In genomic region chr8:13548235-13548634, GRCm38 (mm10) we compare ENCODE assay signal across 9 mouse cellular contexts. TPM values are rescaled to one million over a fixed set of nuclear protein-coding genes. Genes with fewer than 3 reads are reported as not detected.
A peak's percentile ranks its signal among the peaks of the same experiment; 100 is the strongest.
DNase-seq lines count a peak whose midpoint lies in the region; ATAC-seq lines count a peak whose summit lies in the region.
"Had no signal": no experiment of that assay in that cellular context is flagged by ENCODE, and none has a peak within 500 bp of the region (broad histone marks: within the 10 kb centered on the region; RNA-seq: fewer than 3 reads in every experiment).

No protein-coding gene starts in this region.

- no peak overlapping the region for H3K4me3 ChIP-seq in heart, embryonic 11.5 days (ENCODE audit: low read depth, low read length)
- H3K4me3 ChIP-seq in embryonic facial prominence, embryonic 15.5 days (replicated peaks) = no peak overlapping the region
- H3K4me3 ChIP-seq: megakaryocyte, embryonic 14.5 days had no signal

- H3K4me1 ChIP-seq in heart, embryonic 11.5 days (ENCODE audit: control insufficient read depth, insufficient read depth, low read length) = no peaks in the 10 kb centered on the region; the same call in 1 of the 2 replicates
- peaks cover 16% of the 10 kb centered on the region; the same call in 1 of the 2 replicates for H3K4me1 ChIP-seq in embryonic facial prominence, embryonic 15.5 days

- no peaks in the 10 kb centered on the region for H3K9me3 ChIP-seq in heart, embryonic 11.5 days (replicated peaks; ENCODE audit: control insufficient read depth, low read length)
- no peaks in the 10 kb centered on the region for H3K9me3 ChIP-seq in embryonic facial prominence, embryonic 15.5 days (replicated peaks)

- peak; percentile 96 for DNase-seq in heart, adult 11 months
- DNase-seq in thymus, postnatal 14 days = peak; percentile 18
- no peak for DNase-seq in thymus, postnatal 0 days (ENCODE audit: low spot score)
- DNase-seq in kidney, postnatal 25 days = peak; percentile 62 to 75
- DNase-seq in thymus, postnatal 25 days = peak; percentile 18
- no peak for DNase-seq in neural tube, embryonic 10.5 days (ENCODE audit: extremely low spot score, low spot score)

- no peak overlapping the region for H3K27ac ChIP-seq in heart, embryonic 11.5 days (ENCODE audit: low read depth, low read length)
- H3K27ac ChIP-seq in embryonic facial prominence, embryonic 15.5 days (replicated peaks) = peak overlapping the region; percentile 73; the same call in 1 of the 2 replicates

- H3K4me2 ChIP-seq in heart, embryonic 11.5 days = no peak overlapping the region
- no peak overlapping the region for H3K4me2 ChIP-seq in embryonic facial prominence, embryonic 15.5 days (replicated peaks)

- ATAC-seq in heart, embryonic 11.5 days (replicated peaks; ENCODE audit: insufficient number of reproducible peaks, low FRiP score, low TSS enrichment) = no peak
- ATAC-seq in embryonic facial prominence, embryonic 15.5 days (ENCODE audit: insufficient number of reproducible peaks, low FRiP score, low TSS enrichment, low read depth) = peak; percentile 5; the same call in 1 of the 2 replicates

- no peak overlapping the region for H3K9ac ChIP-seq in heart, embryonic 11.5 days (ENCODE audit: low read depth, low read length)
- H3K9ac ChIP-seq in embryonic facial prominence, embryonic 15.5 days = no peak overlapping the region

- WGBS in heart, embryonic 11.5 days (ENCODE audit: insufficient replicate concordance) = 52% methylated on average over 4 of the region's 4 CpGs
- 39% methylated on average over 4 of the region's 4 CpGs for WGBS in embryonic facial prominence, embryonic 15.5 days

- H3K36me3 ChIP-seq in heart, embryonic 11.5 days (ENCODE audit: control insufficient read depth, insufficient read depth, low read length) = no peaks in the 10 kb centered on the region
- H3K36me3 ChIP-seq in embryonic facial prominence, embryonic 15.5 days = no peaks in the 10 kb centered on the region

- 0 out of 2 replicates have a peak, but pooled peaks cover 5% of the 10 kb centered on the region for H3K27me3 ChIP-seq in heart, embryonic 11.5 days (ENCODE audit: control insufficient read depth, insufficient read depth, low read length)
- no peaks in the 10 kb centered on the region for H3K27me3 ChIP-seq in embryonic facial prominence, embryonic 15.5 days

RNA-seq across cellular contexts. Expression of gene 1700029H14Rik, which starts 14.0 kb away (rescaled TPM):
- not detected in 2 replicates for polyA plus RNA-seq in heart, embryonic 11.5 days (2014; fragmentation: Nextera tagmentation; extraction: Ambion mirVana)
- polyA plus RNA-seq in thymus, postnatal 0 days (2015; fragmentation: Nextera tagmentation; extraction: Ambion mirVana) = not detected in 2 replicates
- polyA plus RNA-seq in embryonic facial prominence, embryonic 15.5 days (2015; fragmentation: Nextera tagmentation; extraction: Ambion mirVana) = not detected in 2 replicates

RNA-seq across cellular contexts. Expression of gene Gas6, which starts 53.9 kb away (rescaled TPM):
- polyA plus RNA-seq in heart, embryonic 11.5 days (2014; fragmentation: Nextera tagmentation; extraction: Ambion mirVana) = 12.4 and 17.7 TPM in 2 replicates
- 169 and 187 TPM in 2 replicates for polyA plus RNA-seq in thymus, postnatal 0 days (2015; fragmentation: Nextera tagmentation; extraction: Ambion mirVana)
- 51.4 and 61.1 TPM in 2 replicates for polyA plus RNA-seq in embryonic facial prominence, embryonic 15.5 days (2015; fragmentation: Nextera tagmentation; extraction: Ambion mirVana)

Comparison
In these comparisons a context has a peak if more than half of its experiments do, and no peak if none do; other contexts are left out.
1. DNase-seq: peak in heart, adult 11 months (single experiment), thymus, postnatal 14 days (single experiment), kidney, postnatal 25 days (2 of 2) and thymus, postnatal 25 days (single experiment); none in thymus, postnatal 0 days (single experiment) and neural tube, embryonic 10.5 days (single experiment).